Mouse (Mus musculus) kidney, adult 2 months (tissue): ENCODE results near the gene Adamts8.

Source experiments
- CTCF ChIP-seq: fragments of 200-500 bp; conservative IDR thresholded peaks from 2 replicates; pipeline ENCODE4 v1.5.1; 2011; ENCODE audit warnings: low read depth, mild to moderate bottlenecking, control low read depth, low read length, moderate library complexity, mixed read lengths; ENCODE audit not compliant: insufficient read depth, insufficient read length
- POLR2A ChIP-seq: fragments of 200-500 bp; IDR thresholded peaks from one replicate; pipeline ENCODE4 v1.6.1; 2011; ENCODE audit warnings: low read depth, low read length, control low read depth

DNA sequence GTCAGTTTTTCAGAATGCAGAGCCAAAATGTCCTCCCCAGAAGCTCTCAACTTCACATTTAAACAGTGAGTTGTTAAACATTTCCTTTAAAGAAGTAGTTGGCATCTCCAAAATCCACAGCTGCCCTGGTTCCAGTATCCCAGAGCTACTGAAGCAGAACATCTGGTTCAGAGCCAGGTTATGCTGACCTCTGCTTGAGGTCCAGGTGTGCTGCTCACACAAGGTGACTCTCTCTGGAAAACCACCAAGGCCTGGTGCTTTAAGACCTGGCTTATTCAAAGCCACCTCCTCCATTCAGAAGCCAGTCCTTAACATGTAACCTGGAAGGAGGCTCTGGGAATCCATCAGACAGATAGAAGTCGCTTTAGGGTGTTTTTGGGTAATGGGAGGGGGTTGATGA is 2.9 kb downstream of the Adamts8 start:
- TF ChIP-seq POLR2A (no peak), CTCF (no peak)
